Mouse (Mus musculus) A20 (cell line): ENCODE results near the gene Kif6.
A peak's percentile ranks its signal among the peaks of the same experiment; 100 is the strongest.

Experiments
- DNase-seq: peaks from one replicate; pipeline ENCODE4 v3.0.0-alpha.2; 2011; ENCODE audit warnings: low read depth, low spot score

Gene Kif6

DNA sequence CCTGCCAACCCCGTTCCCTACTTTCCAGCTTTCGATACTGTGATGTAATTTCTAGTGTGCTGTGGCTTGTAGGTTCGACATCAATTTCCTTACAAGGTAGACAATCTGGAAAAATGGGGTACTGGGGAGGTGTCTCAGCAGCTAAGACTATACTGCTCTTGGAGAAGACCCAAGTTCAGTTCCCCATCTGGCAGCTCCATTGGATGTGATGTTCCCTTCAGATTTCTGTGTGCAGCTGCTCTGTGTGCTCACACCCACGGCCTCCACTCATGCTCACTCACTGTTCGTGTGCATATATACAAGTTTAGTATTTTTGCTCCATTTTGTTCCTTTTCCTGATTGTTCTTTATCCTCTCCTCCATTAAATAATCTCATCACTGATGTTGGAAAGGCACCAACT is 51.8 kb downstream of the Kif6 start:
- DNase-seq, result no peak

DNA sequence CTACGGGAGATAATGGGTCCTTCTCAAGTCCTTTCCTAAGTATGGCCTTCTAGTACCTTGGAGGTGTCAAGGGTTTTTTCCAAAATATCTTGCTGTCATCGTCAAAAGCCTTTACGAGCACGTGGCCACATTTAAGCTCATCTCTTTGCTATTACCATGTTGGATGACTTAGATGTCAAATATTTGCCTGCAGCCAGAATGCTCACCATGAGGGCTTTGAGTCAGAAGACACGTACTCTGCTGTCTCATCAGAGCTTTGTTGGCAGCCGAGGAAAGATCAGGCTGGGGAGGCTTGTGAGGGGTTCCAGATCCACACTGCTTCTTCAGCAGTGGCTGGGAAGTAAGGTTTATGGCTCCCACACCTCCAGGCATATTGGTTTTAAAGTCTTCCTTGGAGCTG is 53.4 kb downstream of the Kif6 start:
- no peak for DNase-seq

DNA sequence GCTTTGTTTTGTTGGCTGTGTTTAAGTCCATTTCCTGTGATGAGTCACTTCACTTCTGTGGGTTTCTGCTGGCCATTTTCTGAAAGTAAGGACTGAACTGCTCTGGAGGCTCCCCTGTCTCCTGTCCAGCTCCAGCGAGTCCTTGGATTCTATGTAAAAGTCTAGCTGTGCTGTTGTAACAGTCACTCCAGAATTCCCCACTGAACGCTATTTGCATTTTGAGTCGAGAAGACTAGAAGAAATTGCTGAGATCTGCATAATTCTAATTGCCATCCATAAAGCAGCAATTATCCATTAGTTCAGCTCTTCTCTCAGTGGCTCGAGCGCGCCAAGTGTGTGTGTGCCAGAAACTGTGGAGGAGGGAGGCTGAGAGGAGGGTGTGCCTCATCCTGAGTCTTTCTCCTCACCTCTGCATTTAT is 57.0 kb downstream of the Kif6 start:
- DNase-seq, result no peak

DNA sequence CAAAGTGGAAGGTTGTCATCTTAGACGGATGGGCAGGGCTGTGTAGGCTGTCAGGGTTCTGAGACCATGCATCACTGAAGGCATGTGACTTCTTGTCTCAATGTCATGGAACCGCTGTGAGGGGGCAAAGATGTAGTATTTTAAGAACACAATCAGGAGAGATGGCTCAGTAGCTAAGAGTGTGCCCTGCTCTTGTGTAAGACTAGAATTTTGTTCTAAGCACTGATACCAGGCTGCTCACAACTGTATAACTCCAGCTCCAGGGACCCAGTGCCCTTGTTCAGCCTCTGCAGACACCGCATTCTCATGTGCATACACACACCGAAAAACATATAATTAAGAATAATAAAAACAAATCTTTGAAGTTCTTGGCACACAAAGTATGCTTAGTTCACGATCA is 57.5 kb downstream of the Kif6 start:
- DNase-seq, result no peak

DNA sequence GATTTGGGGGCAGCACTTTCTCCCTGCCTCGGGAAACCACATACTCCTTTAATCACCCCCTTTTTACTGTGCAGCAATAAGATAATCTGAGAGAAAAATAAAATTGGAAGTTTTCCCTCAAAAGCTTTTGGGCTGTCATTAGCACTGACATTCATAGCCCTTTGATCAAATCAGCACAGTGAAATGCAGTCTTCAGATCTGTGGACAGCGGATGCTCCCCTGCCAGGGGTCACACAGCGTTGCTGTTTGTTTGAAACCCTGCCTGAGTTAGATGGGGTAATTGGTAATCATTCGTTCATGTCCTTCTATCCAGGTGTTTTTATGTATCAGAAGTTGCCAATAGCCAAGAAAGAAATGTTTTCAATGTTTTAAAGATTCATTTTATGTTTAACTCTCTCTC is 60.7 kb downstream of the Kif6 start:
- DNase-seq, result no peak

DNA sequence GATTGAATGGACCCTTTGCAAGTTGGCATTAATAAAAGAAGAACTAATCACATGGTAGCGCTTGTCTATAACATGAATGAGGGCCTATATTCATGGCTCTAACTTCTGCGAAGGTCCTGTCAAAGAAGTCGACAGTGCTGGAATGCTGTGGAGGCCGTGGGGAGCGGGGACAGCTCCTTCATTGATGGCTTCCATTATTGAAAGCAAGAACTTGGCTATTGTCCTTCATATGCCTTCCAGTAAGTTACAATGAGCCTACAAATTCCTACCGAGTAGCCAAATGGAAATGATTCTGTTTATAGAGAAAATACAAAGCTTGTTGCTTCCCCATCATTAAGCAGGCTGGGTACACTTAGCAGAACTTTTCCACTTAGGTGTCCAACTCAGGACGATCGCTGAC is 66.5 kb downstream of the Kif6 start:
- DNase-seq, result no peak

DNA sequence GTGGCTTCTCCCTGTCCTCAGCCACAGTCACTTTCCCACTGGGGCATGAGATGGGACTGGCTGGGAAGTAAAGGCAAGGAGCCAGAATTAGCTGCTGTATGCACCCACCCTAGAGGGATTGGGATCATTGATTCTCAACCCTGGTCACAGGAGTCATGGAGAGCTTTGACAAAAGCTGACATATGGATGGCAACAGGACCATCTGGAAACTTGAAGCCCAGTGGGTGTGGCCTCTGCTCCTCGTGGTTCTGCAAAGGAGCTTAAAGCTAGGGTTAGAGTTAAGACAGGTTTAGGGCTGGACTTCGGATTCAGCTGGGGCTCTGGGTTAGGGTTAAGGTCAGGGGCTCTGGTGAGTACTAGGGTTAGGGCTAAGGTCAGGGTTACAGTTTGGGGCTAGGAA is 69.2 kb downstream of the Kif6 start:
- DNase-seq, result no peak

DNA sequence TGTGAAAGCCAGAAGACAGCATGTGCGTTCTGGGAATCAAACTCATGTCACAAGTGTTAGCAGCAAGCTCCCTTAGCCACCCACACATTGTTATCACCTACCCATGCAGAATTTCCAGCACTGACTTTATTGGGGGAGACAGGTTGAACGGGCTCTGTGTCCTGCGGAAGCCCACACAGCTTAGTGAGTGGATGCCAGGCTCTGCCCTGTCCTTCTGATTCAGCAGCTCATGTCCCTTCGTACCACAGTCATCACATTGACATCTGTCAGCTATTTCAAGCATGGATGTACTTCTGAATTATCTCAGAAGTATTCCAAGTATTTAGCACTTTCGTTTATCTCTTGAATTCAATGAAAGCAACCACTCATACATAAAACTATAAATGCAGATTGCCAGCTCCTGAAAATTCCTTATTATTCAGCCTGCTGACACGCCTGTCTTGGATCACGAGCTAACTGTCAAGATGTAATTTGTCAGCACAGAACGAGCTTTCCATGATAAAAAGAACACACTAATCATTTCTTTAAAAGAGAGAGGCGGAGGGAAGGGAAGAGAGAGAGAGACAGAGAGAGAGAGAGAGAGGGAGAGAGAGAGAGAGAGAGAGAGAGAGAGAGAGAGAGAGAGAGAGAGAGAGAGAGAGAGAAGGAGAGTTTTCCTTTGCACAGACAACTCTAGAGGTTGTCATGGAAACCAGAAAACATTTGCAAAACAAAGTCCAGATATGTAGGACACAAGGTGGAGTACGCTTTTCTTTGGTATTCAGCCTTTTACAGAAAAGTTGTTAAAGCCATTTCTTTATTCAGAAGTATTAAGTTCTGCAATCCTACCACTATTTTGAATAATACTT is 75.9 kb downstream of the Kif6 start:
- no peak for DNase-seq

DNA sequence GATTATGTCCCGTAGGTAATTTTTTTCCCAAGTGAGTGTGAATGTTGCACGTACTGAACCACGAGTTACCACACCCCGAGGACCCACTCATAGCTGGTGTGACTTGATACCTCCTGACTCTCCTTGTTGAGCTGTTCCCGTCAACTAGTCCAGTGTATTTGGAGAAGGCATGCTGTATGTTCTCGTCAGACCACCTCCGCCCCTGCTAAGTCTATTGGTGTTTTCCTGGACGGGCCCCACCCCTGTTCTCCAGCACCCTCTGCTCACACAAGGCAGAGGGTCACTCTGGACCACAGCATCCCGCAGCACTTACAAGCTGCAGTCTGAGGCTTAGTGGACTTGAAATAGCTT is 76.5 kb downstream of the Kif6 start:
- no peak for DNase-seq

DNA sequence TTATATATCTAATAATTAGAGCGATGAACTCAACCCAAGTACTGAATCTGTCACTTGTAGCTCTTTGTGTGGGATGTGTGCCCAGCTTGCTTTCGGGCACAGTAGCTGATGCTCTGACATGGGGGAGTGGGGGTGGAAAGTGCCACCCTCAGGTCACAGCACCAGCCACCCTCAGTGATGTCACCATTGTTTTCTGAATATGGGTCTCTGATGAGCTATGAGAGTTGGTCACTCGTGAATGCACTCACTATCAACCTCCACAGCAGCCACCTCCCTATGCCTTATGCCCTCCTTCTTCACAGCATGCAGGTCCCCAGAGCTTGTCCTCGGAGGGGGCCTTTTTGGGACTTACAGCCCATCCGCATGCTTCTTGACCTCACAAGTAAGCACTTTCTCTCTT is 78.3 kb downstream of the Kif6 start:
- no peak for DNase-seq

DNA sequence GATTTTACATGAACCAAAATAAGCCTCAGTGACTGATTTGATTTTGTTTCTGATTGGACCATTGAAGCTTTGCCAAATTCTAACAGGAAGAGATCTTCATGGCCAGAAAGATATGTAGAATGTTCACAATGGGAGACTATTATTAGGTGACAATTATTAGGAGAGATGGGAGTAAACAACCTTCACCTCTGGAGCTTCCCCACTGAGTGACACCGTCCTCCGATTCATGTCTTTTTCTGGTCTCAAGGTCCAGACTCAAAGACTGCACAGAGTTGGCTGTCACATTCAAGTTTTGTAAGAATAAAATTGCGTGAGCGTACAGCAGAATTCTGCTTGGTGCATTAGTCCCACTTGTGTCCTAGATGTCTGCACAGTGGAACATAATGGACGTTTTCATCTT is 82.3 kb downstream of the Kif6 start:
- DNase-seq, result no peak

DNA sequence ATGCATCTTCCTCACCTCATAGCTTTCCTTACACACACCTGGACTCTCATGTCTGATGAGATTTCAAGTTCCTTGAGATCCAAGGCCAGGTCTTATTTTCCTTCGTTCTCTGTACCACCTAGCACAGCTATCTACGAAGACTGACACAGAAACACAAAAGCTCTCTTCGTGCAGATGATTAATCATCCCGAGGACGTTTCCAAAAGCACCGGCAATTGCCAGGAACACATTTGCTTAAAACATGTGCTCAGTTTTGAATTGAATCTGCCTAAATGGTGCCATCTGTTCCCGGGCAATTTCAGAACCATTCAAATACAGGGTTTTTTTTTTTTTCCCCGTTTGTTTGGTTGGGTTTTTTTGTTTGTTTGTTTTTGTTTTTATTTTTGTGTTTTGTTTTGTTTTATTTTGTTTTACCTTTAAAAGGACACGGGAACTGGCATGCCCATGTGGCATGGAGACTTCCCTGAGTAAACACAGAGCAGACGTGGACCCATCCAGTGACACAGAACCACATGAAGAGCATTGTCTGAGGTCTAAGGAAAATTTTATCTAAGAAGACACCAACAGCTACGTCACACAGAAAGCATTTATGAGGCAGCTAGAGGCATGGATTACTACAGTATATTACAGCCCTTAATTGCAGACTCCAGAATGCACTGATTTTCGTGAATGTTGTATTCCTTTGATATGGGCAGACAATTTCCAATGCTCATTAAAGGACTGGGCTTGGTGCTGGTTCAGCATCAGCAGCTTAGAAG is 88.7 kb downstream of the Kif6 start:
- DNase-seq, result no peak

DNA sequence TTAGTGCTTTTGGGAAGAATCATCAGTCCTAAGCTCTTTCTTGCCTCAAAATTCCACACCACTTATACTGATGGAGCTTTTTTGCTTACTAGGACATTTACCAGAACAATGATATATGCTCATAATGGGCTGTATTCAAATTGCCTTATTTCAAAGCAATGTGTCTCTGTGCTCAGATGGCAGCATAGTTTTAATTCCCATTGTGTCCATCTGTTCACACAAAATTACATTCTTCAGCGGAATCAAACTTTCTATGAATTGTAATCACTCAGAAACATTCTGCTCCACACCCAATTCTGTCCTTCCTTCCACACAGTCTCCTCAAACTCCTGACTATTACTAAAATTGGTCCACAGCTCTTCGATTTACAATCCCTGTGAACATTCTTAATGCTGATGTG is 94.3 kb downstream of the Kif6 start:
- no peak for DNase-seq

DNA sequence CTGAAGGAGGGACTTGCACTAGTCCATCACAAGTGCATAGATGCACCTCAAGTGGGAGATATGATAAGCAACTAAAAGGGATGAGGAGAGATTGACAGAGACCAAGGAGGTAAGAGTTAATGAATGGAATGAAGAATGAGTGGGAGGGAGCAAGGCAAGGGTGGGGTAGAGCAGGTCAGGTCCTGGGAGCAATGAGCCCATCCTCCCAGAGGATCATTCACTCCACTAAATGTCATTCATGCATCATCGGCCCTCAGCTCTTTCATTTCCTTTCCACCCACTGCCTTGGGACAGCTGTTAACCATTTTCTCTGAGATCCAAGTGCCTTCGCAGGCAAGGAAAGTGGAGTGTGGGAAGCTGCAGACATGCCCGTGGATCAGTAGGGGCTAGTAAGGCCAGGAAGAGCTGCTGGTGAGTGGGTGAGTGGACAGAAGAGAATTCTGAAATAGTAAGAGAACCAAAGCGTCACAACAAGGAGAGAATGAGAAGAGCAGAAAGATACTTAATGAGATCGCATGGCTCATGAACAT is 95.2 kb downstream of the Kif6 start:
- no peak for DNase-seq

DNA sequence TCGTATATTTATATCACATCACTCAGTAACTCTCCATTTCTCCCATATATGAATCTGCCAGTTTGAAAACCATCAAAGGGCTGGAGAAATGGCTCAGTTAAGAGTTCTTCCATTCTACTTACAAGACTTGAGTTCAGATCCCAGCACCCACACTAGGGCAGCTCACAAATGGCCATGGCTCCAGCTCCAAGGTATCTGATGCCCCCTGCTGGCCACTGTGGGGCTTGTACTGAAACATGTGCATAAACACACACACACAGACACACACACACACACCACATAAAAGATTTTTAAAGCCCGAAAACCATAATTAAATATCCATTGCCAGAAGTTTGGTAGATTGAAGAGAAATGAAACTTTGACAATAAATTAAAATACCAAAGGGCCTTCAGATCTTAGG is 111.3 kb downstream of the Kif6 start:
- DNase-seq, result no peak

DNA sequence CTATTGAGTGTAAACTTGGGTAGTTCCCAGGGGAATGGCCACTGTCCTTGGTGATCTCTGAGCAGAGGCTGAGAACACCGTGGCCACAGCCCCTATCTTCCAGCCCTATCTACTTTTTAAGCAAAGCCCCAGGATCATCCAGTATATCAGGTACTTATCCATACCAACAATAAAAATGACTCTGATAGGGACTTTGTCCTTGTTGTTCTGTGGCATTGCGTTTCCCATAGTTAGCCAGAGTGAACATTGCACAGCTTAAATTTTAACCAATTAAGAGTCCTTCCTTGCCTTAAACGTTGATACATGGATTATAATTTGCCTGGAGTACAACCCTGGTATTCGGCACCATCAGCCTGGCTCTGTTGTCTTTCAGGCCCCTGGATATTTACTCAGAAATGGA is 112.0 kb downstream of the Kif6 start:
- no peak for DNase-seq

DNA sequence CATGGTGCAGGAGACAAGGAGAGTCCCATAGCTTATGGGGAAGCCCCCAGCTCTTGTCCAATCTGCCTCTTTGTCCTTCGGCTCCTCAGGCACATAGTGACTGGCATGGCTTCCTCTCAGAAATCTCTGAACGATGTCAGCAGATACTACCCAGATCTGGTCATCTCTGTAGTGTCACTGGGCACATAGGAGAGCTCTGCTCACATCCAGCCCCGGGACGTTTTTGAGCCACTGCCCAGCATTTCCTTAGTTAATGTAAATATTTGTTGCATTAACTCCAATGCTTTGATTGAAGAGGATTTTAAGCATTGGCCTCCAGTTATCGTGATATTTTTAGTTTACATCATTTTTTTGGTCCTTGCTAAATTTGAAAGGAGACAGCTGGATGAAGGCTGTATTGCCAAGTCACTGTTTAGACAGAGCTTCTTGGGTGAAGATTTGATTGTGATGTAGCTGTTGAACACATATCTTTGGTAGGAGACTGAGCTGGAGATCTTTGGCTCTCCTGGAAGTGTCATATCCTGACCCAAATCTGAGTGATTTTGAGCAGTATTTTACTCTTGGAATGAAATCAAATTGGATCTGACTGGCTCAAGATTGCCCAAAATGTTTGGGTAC is 112.6 kb downstream of the Kif6 start:
- DNase-seq, result no peak

DNA sequence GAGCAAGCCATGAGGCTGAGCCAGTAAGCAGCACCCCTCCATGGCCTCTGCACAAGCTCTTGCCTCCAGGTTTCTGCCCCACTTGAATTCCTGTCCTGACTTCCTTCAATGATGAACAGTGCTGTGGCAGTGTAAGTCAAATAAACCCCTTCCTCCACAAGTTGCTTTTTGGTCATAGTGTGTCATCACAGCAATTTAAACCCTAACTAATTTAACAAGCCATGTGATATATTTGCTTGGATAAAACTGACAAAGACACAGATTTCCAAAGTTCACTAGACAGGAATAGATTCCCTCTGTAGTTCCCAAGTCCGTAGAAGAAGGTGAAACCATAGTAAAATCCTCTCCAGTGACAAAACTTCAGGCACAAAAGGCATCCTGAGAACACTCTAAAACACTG is 114.9 kb downstream of the Kif6 start:
- DNase-seq, result no peak

DNA sequence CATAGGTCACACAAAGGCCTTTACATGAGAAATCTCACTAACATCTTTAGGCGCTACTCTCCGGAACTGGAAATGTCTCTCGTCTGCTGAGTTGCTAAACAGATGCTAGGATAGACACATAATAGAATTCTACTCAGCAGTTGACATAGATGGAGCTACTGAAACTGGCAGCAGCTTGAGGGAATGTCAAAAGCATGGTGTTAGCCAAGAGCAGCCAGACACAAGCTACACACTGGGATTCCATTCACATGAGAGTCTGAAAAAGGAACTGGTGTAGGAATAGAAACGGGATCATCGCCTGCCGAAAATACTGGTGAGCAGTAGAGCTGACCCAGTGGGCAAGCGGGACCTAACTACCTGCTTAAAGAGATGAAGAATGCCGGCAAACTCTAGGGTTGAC is 117.8 kb downstream of the Kif6 start:
- DNase-seq, result no peak

DNA sequence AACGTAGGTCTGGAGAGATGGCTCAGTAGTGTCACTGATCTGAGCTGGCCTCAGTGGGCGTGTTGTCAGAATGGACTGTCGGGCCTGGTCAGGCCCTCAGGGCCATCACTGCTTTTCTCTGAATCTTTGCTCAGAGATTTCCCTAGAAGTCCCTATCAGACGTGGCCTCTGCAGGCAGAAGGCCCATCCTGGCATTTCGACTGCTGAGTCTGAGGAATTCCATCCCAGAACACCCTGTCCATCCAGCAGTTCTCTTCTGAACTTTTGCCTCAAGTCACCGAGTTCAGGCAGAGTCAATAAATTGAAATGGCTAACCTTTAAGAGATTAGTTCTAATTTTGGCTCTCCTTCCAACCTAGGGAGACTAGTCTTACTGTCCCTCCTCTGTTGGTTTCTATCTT is 119.1 kb downstream of the Kif6 start:
- DNase-seq, result no peak

DNA sequence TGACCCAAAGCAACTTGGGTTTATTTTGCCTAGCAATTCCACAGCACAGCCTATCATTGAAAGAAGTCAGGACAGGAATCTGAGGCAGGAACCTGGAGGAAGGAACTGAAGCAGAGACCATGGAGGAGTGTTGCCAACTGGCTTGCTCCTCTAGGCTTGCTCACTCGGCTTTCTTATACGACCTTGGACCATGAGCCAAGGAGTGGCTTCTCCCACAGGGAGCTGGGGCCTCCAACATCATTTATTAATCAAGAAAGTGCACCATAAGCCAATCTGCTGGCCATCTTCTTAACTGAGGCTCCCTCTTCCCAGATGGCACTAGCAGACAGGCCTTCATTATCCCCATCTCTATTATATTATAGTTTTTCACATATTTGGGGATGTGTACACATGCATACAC is 119.8 kb downstream of the Kif6 start:
- DNase-seq, result no peak

DNA sequence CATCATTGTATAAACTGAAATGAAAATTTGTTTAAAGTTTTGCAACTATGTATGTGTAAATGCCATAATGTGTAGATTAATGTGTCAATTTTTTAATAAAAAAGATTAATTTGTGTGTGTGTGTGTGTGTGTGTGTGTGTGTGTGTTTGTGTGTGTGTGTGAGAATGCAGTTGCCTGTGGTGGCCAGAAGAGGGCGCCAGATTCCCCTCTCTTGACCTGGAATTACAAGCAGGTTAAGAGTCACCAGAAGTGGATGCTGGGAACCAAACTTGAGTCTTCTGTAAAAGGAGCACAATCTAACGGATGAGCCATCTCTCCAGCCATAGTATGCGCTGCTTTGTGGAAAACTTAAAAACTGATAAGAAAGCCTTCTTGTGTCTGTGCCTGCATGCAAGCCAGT is 121.4 kb downstream of the Kif6 start:
- DNase-seq, result peak; percentile 5
